Mouse (Mus musculus): ENCODE results near the gene Erich4. TPM values are rescaled to one million over a fixed set of nuclear protein-coding genes. Genes with fewer than 3 reads are reported as not detected.
"Not testable (repeated sequence)": the region's sequence is repeated elsewhere in the genome, so short reads cannot be mapped to it uniquely, and the experiment has no call there.

Gene Erich4
- polyA plus RNA-seq, 1 experiment from 2014 or later, result not detected

- H3K4me1 ChIP-seq, result no peaks in the 10 kb centered on the region
- no peaks in the 10 kb centered on the region for H3K36me3 ChIP-seq
- WGBS, result 94% methylated on average over 2 of the region's 2 CpGs
- no peak for DNase-seq (ENCODE audit: low spot score)
- H3K9me3 ChIP-seq (replicated peaks), result no peaks in the 10 kb centered on the region
- H3K4me3 ChIP-seq, result no peak overlapping the region
- no peaks in the 10 kb centered on the region for H3K27me3 ChIP-seq (ENCODE audit: low read depth, poor library complexity, severe bottlenecking)
- H3K27ac ChIP-seq (replicated peaks), result no peak overlapping the region
These were observed 24.5 kb downstream of the Erich4 start for GRCm38 (mm10) chr7:25591226-25591625.

GRCm38 (mm10) chr7:25585351-25586204 lies 30.1 kb downstream of the Erich4 start:
- no peak for DNase-seq (ENCODE audit: low spot score)
- Histone ChIP-seq H3K27ac (replicated peaks) (no peak overlapping the region), H3K36me3 (no peaks in the 10 kb centered on the region), H3K27me3 (ENCODE audit: low read depth, poor library complexity, severe bottlenecking) (no peaks in the 10 kb centered on the region), H3K4me3 (no peak overlapping the region), H3K4me1 (no peaks in the 10 kb centered on the region), H3K9me3 (replicated peaks) (0 out of 2 replicates have a peak, but pooled peaks cover 3% of the 10 kb centered on the region)
- WGBS, result 80% methylated on average over 9 of the region's 9 CpGs

GRCm38 (mm10) chr7:25584651-25585050 lies 31.0 kb downstream of the Erich4 start:
- no peak overlapping the region for H3K27ac ChIP-seq (replicated peaks)
- no peak overlapping the region for H3K4me3 ChIP-seq
- no peaks in the 10 kb centered on the region for H3K4me1 ChIP-seq
- no peaks in the 10 kb centered on the region for H3K27me3 ChIP-seq (ENCODE audit: low read depth, poor library complexity, severe bottlenecking)
- DNase-seq (ENCODE audit: low spot score), result no peak
- 0 out of 2 replicates have a peak, but pooled peaks cover 3% of the 10 kb centered on the region for H3K9me3 ChIP-seq (replicated peaks)
- 86% methylated on average over 5 of the region's 5 CpGs for WGBS
- no peaks in the 10 kb centered on the region for H3K36me3 ChIP-seq

GRCm38 (mm10) chr7:25582301-25582810 lies 33.3 kb downstream of the Erich4 start:
- no peaks in the 10 kb centered on the region for H3K36me3 ChIP-seq
- no peak for DNase-seq (ENCODE audit: low spot score)
- H3K27ac ChIP-seq (replicated peaks), result no peak overlapping the region
- no peaks in the 10 kb centered on the region for H3K27me3 ChIP-seq (ENCODE audit: low read depth, poor library complexity, severe bottlenecking)
- WGBS, result 88% methylated on average over 15 of the region's 15 CpGs
- H3K4me3 ChIP-seq, result no peak overlapping the region
- H3K4me1 ChIP-seq, result no peaks in the 10 kb centered on the region
- 0 out of 2 replicates have a peak, but pooled peaks cover 3% of the 10 kb centered on the region for H3K9me3 ChIP-seq (replicated peaks)

- peaks cover 13% of the 10 kb centered on the region for H3K4me1 ChIP-seq
- no peak for DNase-seq (ENCODE audit: low spot score)
- H3K27me3 ChIP-seq (ENCODE audit: low read depth, poor library complexity, severe bottlenecking), result no peaks in the 10 kb centered on the region
- no peak overlapping the region for H3K4me3 ChIP-seq
- 0 out of 2 replicates have a peak, but pooled peaks cover 3% of the 10 kb centered on the region for H3K9me3 ChIP-seq (replicated peaks)
- no peaks in the 10 kb centered on the region for H3K36me3 ChIP-seq
- no peak overlapping the region for H3K27ac ChIP-seq (replicated peaks)
- 90% methylated on average over 10 of the region's 10 CpGs for WGBS
These were observed 36.3 kb downstream of the Erich4 start for GRCm38 (mm10) chr7:25579441-25579840.

- not testable (repeated sequence) for H3K4me3 ChIP-seq; H3K9me3 ChIP-seq (replicated peaks); DNase-seq (ENCODE audit: low spot score); H3K27ac ChIP-seq (replicated peaks); H3K27me3 ChIP-seq (ENCODE audit: low read depth, poor library complexity, severe bottlenecking); H3K36me3 ChIP-seq
- WGBS, result 71% methylated on average over 14 of the region's 14 CpGs
- H3K4me1 ChIP-seq, result peaks cover 13% of the 10 kb centered on the region
These were observed 38.8 kb downstream of the Erich4 start for GRCm38 (mm10) chr7:25576793-25577437.

GRCm38 (mm10) chr7:25576308-25576707 lies 39.4 kb downstream of the Erich4 start:
- DNase-seq (ENCODE audit: low spot score); H3K9me3 ChIP-seq (replicated peaks): not testable (repeated sequence)
- 52% methylated on average over 6 of the region's 6 CpGs for WGBS

GRCm38 (mm10) chr7:25575870-25576269 lies 39.8 kb downstream of the Erich4 start:
- no peak overlapping the region for H3K4me3 ChIP-seq
- H3K27ac ChIP-seq (replicated peaks), result no peak overlapping the region
- 14% methylated on average over 8 of the region's 8 CpGs for WGBS

More at GRCm38 (mm10) chr7:25576308-25576707, 39.4 kb downstream of the Erich4 start:
- H3K36me3 ChIP-seq; H3K27ac ChIP-seq (replicated peaks); H3K4me3 ChIP-seq; H3K27me3 ChIP-seq (ENCODE audit: low read depth, poor library complexity, severe bottlenecking): not testable (repeated sequence)
- H3K4me1 ChIP-seq, result peaks cover 13% of the 10 kb centered on the region

GRCm38 (mm10) chr7:25575105-25575504 lies 40.6 kb downstream of the Erich4 start:
- WGBS, result 79% methylated on average over 5 of the region's 5 CpGs
- Histone ChIP-seq H3K4me1 (peaks cover 13% of the 10 kb centered on the region), H3K36me3 (no peaks in the 10 kb centered on the region), H3K9me3 (replicated peaks) (no peaks in the 10 kb centered on the region), H3K27me3 (ENCODE audit: low read depth, poor library complexity, severe bottlenecking) (no peaks in the 10 kb centered on the region), H3K27ac (replicated peaks) (0 out of 2 replicates have a peak overlapping the region, but pooled peaks have one; percentile 2), H3K4me3 (no peak overlapping the region)
- no peak for DNase-seq (ENCODE audit: low spot score)

More at GRCm38 (mm10) chr7:25575870-25576269, 39.8 kb downstream of the Erich4 start:
- Histone ChIP-seq H3K4me1 (peaks cover 13% of the 10 kb centered on the region), H3K9me3 (replicated peaks) (no peaks in the 10 kb centered on the region), H3K36me3 (no peaks in the 10 kb centered on the region), H3K27me3 (ENCODE audit: low read depth, poor library complexity, severe bottlenecking) (no peaks in the 10 kb centered on the region)
- DNase-seq (ENCODE audit: low spot score), result peak; percentile 19

GRCm38 (mm10) chr7:25573806-25574205 lies 41.9 kb downstream of the Erich4 start:
- H3K27ac ChIP-seq (replicated peaks); H3K4me3 ChIP-seq; H3K36me3 ChIP-seq; H3K27me3 ChIP-seq (ENCODE audit: low read depth, poor library complexity, severe bottlenecking); H3K9me3 ChIP-seq (replicated peaks); DNase-seq (ENCODE audit: low spot score): not testable (repeated sequence)
- WGBS, result 79% methylated on average over 5 of the region's 5 CpGs
- H3K4me1 ChIP-seq, result peaks cover 13% of the 10 kb centered on the region

GRCm38 (mm10) chr7:25568721-25569120 lies 47.0 kb downstream of the Erich4 start:
- H3K4me3 ChIP-seq, result no peak overlapping the region
- H3K27ac ChIP-seq (replicated peaks), result no peak overlapping the region
- no peaks in the 10 kb centered on the region for H3K27me3 ChIP-seq (ENCODE audit: low read depth, poor library complexity, severe bottlenecking)
- 97% methylated on average over 7 of the region's 7 CpGs for WGBS
- H3K4me1 ChIP-seq, result no peaks in the 10 kb centered on the region
- no peak for DNase-seq (ENCODE audit: low spot score)
- H3K36me3 ChIP-seq, result no peaks in the 10 kb centered on the region
- H3K9me3 ChIP-seq (replicated peaks), result peaks cover 12% of the 10 kb centered on the region

Measured in midbrain, embryonic 10.5 days (tissue).